Mouse (Mus musculus) spleen, postnatal 10 days (tissue): Measurements from ENCODE around the gene Mamstr.

ENCODE experiments used
- DNase-seq, 2 experiments: peaks; one replicate each; pipeline ENCODE4 v3.0.0; 2021 to 2022; ENCODE audit warnings: low spot score in 2 of 2

Mamstr gene

GRCm38 (mm10) chr7:45628364-45629294, 11.1 kb upstream of the Mamstr start:
- peak; percentile 78 to 91 for DNase-seq

DNA sequence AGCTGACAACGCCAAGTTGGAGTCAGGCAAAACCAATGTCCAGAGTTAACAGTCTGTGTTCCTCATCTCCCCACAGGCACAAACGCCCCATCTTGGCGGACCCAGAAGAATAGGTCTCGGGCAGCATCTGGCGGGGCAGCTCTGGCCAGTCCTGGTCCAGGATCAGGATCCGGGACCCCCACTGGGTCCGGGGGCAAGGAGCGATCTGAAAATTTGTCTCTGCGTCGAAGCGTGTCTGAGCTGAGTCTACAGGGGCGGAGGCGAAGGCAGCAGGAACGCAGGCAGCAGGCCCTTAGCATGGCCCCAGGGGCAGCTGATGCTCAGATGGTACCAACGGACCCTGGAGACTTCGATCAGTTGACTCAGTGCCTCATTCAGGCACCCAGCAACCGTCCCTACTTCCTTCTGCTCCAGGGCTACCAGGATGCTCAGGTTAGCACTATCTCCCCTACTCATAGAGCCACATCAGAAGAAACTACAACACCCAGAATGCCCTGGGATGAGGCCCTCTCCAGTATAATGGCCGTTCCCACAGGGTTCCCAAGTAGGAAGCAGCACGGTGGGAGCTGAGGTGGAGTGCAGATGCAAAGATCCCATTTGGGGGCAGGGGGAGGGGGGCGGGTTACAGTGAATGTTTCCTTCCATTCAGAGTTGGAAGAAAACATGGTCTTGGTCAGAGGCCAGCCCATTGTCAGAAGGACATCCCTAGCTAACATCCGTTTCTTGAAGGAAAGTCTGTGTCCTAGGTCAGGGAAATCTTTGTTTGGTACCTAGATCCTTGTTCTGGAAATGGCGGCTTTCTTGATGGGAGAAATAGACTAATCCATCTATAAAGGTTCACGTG, 9.5 kb upstream of the Mamstr start:
- DNase-seq: no peak

- no peak for DNase-seq
Observed at GRCm38 (mm10) chr7:45632499-45632898, 7.3 kb upstream of the Mamstr start.

DNA sequence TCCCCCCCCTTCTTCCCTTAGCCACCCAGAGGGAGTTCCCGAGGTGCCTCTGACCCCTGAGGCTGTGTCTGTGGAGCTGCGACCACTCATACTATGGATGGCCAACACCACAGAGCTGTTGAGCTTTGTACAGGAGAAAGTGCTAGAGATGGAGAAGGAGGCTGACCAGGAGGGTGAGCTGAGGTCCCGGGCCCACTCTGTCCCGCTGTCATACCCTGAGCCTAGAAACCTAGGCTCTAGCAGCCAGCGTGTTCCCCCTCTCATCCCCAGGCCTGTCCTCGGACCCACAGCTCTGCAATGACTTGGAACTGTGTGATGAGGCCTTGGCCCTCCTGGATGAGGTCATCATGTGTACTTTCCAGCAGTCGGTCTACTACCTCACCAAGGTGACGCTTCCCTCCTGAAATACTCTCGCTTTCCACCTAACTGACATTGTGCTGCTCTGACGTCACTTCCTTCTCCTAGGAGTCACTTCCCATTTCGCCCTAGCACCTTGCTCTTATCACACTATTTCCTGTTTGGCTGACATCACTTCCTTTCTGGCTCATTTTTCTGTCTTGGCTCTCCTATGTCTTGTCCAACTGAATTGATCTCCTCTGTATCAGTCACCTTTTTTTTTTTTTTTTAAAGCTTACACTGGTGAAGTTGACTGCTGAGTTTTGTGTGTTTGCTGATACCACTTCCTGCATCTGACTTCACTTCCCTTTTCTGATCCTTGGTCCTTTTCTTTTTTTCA, 4.7 kb upstream of the Mamstr start:
- no peak for DNase-seq

DNA sequence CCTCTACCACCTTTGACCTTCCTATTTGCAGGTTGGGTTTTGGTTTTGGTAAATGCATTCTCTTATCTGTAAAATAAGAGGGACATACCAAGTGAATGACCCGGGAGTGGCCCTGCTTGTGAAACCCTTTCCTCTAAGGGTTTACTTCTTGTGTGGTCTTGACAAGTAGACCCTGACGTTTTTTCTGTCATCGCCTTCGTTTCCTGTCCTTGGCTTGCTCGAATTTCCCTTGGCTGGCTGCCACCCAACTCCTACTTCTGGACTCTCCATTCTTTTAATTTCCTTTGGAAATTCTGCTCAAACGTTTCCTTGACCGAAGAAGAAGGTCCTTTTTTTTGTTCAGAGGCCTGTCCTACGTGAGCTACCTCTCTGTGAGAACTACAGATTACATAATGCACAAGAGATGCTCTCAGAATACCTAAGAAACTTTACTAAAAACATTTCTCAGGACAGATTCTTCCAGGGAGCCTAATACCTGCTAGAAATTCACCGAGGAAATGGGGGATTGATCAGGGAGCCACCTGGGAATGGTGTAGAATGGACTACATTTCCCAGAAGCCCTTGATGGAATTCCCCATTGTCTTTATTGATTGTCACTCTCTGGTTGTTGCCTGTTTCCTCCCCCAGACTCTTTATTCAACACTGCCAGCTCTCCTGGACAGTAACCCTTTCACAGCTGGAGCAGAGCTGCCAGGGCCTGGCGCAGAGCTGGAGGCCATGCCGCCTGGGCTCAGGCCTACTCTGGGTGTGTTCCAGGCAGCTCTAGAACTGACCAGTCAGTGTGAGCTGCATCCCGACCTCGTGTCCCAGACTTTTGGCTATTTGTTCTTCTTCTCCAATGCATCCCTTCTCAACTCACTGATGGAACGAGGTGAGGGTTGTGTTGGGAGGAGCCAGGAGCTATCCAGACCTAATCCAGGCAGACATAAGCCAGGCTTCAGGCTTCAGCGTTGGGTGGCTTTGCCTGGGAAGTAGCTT, 3.8 kb upstream of the Mamstr start:
- DNase-seq: no peak

DNA sequence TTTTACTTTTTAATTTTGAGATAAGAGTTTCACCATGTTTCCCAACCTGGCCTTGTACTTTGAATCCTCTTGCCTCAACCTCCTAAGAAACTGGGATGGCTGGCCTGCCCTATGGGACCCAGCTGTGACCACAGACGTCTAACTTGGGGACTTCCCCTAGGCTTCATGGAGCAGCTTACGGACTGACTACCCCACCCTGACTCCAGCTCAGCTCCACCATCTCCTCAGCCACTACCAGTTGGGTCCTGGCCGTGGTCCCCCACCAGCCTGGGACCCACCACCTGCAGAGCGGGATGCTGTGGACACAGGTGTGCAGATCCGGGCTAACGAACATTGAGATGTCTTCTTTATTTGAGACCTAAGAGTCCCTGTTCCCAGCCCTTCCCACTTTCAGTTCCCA, 2.1 kb upstream of the Mamstr start:
- DNase-seq: no peak

DNA sequence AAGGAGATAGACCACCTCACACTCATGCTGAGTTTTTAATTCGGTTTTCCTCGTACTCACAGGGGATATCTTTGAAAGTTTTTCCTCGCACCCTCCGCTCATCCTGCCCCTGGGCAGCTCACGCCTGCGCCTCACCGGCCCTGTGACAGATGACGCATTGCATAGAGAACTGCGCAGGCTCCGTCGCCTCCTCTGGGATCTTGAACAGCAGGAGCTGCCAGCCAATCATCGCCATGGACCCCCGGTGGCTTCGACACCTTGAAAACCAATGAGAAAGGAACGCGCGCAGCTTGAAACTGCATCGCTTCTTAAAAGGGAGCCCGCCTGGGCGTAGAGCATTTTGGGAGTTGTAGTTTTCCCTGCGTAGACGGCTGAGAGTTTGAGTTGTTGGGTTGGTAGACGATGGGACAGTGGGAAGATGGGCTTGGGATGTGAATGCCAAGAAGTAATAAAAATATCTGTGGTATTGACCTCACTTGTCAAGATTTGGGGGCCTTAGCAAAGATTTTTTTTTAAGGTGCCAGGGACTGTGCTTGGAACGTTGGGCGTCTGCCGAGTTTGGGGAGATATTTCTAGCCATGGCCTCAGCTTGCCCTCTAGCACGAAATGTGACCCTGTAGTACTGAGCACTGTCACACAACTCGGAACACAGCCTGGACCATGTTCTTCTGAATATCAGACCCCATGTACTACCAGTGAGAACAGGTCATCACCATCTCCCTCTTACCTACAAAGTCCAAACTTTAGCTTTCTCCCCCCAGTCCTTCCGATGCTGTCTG, 965 bp upstream of the Mamstr start:
- DNase-seq: peak in 1 of 2 experiments; percentile 46

- no peak for DNase-seq
Observed at GRCm38 (mm10) chr7:45640191-45640957, 597 bp downstream of the Mamstr start.

GRCm38 (mm10) chr7:45641391-45642040, 1.7 kb downstream of the Mamstr start:
- no peak for DNase-seq

DNA sequence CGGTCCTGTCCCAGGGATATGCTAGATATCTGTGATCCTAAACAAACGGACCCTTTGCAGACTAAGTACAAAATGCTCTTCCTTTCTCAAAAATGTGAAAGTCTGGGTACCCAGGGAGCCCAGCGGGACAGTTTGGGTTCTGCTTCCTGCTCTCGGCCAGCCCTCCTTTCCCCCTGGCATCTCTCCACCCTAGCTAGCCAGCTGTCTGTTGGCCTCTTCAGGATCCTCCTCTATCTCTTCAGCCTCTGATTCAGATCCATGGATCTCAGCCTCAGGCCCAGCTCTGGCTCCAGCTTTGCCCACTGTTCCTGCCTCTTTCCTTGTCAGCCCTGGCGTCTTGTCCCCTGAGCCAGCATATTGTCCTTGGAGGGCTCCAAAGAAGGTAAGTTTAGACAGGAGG, 2.3 kb downstream of the Mamstr start:
- no peak for DNase-seq

GRCm38 (mm10) chr7:45642503-45643255, 2.9 kb downstream of the Mamstr start:
- DNase-seq: no peak

- peak; percentile 48 to 81 for DNase-seq
Observed at GRCm38 (mm10) chr7:45643441-45644178, 3.8 kb downstream of the Mamstr start.

DNA sequence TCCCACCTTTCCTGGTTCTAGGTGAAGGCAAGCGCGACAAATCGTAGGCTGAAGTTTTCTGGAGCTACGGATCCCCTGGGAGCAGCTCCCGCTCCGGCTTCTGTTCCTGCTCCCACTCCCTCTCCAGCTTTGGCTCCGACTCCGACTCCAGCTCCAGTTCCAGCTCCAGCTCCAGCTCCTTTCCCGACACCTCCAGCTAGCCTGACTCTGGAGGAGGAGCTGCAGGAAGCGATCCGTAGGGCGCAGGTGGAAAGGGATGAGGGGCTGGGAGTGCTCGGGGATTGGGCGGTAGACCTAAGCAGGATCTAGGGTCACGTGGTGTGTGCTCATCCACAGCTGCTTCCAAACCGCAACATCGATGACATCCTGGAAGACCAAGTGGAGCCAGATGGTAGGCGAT, 4.4 kb downstream of the Mamstr start:
- no peak for DNase-seq

GRCm38 (mm10) chr7:45644872-45645590, 5.3 kb downstream of the Mamstr start:
- DNase-seq: no peak

DNA sequence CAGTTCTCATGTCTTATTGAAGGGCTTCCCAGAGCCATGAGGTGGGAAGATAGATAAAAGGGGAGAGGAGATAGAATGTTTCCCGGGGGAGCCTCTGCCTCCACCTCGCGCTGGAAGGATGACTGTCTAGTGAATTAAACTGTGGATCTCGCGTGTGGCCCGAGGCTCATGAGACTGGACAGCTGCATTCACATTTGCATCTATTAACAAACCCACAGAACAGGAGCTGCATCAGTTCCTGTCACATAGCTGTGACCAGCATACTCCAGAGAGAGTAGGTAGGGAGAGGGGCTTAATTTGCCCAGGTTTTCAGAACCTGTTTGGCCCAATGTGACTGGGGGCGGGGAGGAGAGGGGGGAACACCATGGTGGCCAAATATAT, 5.8 kb downstream of the Mamstr start:
- DNase-seq: no peak

- no peak for DNase-seq
Observed at GRCm38 (mm10) chr7:45646671-45647070, 6.9 kb downstream of the Mamstr start.

DNA sequence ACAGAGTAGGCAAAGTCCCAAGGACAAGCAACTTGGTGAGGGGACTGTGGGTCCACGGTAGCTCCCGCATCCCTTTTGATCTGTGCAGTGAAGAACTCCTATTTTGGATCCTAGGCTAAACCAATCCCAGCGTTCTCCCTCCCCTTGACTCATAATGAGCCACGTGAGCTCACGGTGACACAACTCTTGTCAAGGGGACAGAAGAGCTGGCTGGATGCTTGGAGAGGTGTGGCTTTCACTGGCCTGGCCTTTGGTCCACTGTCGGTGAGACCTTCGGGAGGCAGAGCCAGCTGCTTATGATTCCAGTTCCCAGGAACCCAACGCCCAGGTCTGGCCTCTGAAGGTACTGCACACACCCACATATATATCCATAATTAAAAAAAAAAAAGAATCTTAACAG, 9.6 kb downstream of the Mamstr start:
- no peak for DNase-seq
